Mouse (Mus musculus) lung, adult 2 months (tissue): ENCODE data around the gene Setd5. TPM values are rescaled to one million over a fixed set of nuclear protein-coding genes. Genes with fewer than 3 reads are reported as not detected.

ENCODE experiments used
- DNase-seq: peaks from one replicate; pipeline ENCODE4 v3.0.0; 2022
- H3K4me1 ChIP-seq: fragments of 200-500 bp; 2 replicates; pipeline ENCODE4 v1.6.1; 2011; ENCODE audit warnings: low read length; ENCODE audit not compliant: control insufficient read depth, insufficient read depth
- H3K4me3 ChIP-seq: fragments of 200-500 bp; replicated peaks from 2 replicates; pipeline ENCODE3; 2011; ENCODE audit warnings: low read depth, mild to moderate bottlenecking, control low read depth, low read length; ENCODE audit errors: extremely low read depth
- CTCF ChIP-seq: fragments of 200-500 bp; IDR thresholded peaks from 2 replicates; pipeline ENCODE4 v1.5.1; 2011; ENCODE audit warnings: mild to moderate bottlenecking, low read length, control low read depth; ENCODE audit not compliant: insufficient read depth
- POLR2A ChIP-seq: fragments of 200-500 bp; IDR thresholded peaks from 2 replicates; pipeline ENCODE4 v1.6.1; 2011; ENCODE audit warnings: low read depth, mild to moderate bottlenecking, control low read depth, low read length, borderline replicate concordance; ENCODE audit errors: extremely low read depth
- WGBS: fragments of 180-500 bp; shearing (Covaris S2); methylation state at CpG from one replicate; pipeline ENCODE4 v1.1.7; 2018; 5-methylcytosine and 5-hydroxymethylcytosine counted together
- polyA plus RNA-seq: library from polyadenylated mRNA; depleted of rRNA; stranded (reverse); fragments of >200 nt; gene quantifications from 2 replicates; pipeline ENCODE4 v1.2.3, GENCODE M21; 2012; rRNA removed

Setd5 gene
- 28.7 and 30.6 TPM in 2 replicates for polyA plus RNA-seq

GRCm38 (mm10) chr6:113076686-113077516 lies at the start of gene Setd5:
Gene Setd5, plus strand, starts transcription at chr6:113077365.
- H3K4me3 ChIP-seq: peak within 1 kb of the TSS; percentile 99
- TF ChIP-seq POLR2A (peak; percentile 95), CTCF (no peak)
- peak; percentile 97 for DNase-seq
- H3K4me1 ChIP-seq: peaks cover 16% of the 10 kb centered on the region
- 1% methylated on average over 82 of the region's 91 CpGs for WGBS

GRCm38 (mm10) chr6:113027446-113027845 lies 49.7 kb upstream of the Setd5 start:
- WGBS: 46% methylated on average over 2 of the region's 2 CpGs
- Histone ChIP-seq H3K4me1 (no peaks in the 10 kb centered on the region; the same call in 1 of the 2 replicates), H3K4me3 (no peak overlapping the region)
- DNase-seq: no peak
- no peak for TF ChIP-seq POLR2A
- no peak for TF ChIP-seq CTCF

- Histone ChIP-seq H3K4me1 (no peaks in the 10 kb centered on the region; the same call in 1 of the 2 replicates), H3K4me3 (no peak overlapping the region)
- TF ChIP-seq CTCF (no peak), POLR2A (no peak)
- 81% methylated on average over 3 of the region's 3 CpGs for WGBS
- DNase-seq: no peak
Observed at GRCm38 (mm10) chr6:113029006-113029405, 48.2 kb upstream of the Setd5 start.

DNA sequence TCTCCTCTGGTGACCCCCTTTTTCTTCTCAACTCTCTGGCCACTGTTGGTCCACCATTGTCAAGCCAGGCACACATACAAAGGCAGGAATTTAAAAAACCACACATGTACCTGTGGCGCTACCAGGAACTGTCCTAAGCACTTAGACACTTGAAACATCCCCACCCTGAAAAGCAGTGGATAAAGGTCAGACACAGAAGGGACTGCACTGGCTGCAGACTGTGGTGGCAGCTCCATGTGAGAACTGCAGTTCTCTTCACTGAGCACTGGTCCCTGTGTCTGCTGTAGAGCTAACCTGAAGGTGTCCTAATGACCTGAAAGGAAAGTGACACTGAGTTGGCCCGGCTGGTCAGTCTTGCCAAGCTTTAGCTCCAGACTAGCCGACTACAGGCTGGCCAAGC lies 46.6 kb upstream of the Setd5 start:
- peak; percentile 14 for DNase-seq
- WGBS: 50% methylated on average over 3 of the region's 3 CpGs

DNA sequence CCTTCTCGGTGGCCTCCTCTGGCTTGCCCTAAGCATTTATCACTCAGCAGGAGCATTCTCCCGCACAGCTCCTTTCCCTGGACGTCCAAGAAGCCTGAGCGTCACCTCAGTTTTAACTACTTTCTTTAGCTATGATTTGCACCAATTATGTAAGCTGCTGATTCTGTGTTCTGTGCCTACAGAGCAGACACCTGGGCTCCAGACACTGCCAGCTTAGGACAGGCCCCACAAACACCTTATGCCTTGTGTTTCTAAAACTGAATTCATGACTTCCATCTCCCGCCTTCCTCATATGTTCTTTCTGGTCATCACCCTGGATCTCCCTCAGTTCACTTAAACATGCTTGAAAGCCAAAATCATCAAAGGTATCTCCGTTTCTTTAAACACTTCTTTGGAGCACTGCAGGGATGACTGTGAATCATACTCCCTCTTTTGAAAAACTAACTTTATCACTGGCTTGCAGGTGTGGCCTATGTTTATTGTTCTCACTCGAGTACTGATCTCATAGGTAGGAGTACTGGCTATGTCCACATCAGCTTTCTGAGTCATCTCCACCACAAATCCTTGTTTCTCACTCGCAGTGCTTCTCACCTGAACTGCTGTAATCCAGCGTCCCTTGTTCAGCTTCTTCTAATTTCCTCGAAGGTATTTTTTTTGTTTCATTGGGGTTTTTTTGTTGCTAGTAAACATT lies 46.0 kb upstream of the Setd5 start:
- Histone ChIP-seq H3K4me1 (no peaks in the 10 kb centered on the region; the same call in 1 of the 2 replicates), H3K4me3 (no peak overlapping the region)
- 55% methylated on average over 10 of the region's 10 CpGs for WGBS
- DNase-seq: no peak
- no peak for TF ChIP-seq POLR2A
- TF ChIP-seq CTCF: no peak

More for the DNA sequence above, 46.6 kb upstream of the Setd5 start:
- no peaks in the 10 kb centered on the region; the same call in 1 of the 2 replicates for H3K4me1 ChIP-seq
- H3K4me3 ChIP-seq: no peak overlapping the region
- no peak for TF ChIP-seq POLR2A
- no peak for TF ChIP-seq CTCF

GRCm38 (mm10) chr6:113032121-113032520 lies 45.0 kb upstream of the Setd5 start:
- Histone ChIP-seq H3K4me3 (no peak overlapping the region), H3K4me1 (no peaks in the 10 kb centered on the region; the same call in 1 of the 2 replicates)
- no peak for TF ChIP-seq CTCF
- TF ChIP-seq POLR2A: no peak
- WGBS: 65% methylated on average over 3 of the region's 3 CpGs
- DNase-seq: no peak

DNA sequence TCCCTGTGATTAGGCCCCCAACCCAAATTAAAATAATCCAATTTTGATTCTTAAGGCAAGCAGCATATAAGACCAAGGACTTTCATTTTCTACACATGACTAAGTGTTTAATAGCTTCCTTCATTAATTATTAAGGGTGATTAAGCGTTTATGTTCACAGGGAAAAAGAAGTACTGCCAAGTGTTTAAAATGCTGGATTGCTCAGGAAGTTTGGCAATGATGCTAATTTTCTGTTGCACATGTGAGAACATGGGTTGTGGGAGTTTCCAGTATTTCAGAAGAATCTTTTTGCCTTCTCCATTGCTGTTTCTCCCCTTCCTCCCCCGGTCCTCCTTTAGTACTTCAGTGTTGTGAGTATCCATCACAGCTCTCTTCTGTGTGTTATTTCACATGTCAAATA lies 44.0 kb upstream of the Setd5 start:
- no peak for DNase-seq
- 68% methylated on average over 2 of the region's 2 CpGs for WGBS
- H3K4me1 ChIP-seq: peaks cover 2% of the 10 kb centered on the region
- H3K4me3 ChIP-seq: no peak overlapping the region
- TF ChIP-seq POLR2A: no peak
- no peak for TF ChIP-seq CTCF

DNA sequence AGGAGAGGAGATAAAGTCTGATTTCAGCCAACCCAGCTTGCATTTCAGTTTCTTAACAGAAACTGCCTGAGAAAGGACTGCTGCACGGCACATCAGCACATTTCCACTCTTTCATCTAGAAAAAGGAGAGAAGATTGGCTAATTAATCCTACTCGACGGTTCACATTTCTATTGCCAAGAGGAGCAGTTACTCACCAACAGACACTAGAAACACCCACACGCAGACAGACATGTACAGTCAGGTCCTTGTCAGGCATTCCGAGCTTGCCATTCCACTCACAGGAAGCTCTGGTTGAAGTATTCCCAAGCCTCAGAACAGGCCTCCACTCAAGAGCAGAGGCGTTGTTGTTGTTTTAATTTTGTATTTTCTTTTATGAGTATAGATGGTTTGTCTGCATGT lies 42.7 kb upstream of the Setd5 start:
- Histone ChIP-seq H3K4me3 (no peak overlapping the region), H3K4me1 (peaks cover 2% of the 10 kb centered on the region)
- TF ChIP-seq POLR2A (no peak), CTCF (no peak)
- WGBS: 82% methylated on average over 6 of the region's 6 CpGs
- no peak for DNase-seq

DNA sequence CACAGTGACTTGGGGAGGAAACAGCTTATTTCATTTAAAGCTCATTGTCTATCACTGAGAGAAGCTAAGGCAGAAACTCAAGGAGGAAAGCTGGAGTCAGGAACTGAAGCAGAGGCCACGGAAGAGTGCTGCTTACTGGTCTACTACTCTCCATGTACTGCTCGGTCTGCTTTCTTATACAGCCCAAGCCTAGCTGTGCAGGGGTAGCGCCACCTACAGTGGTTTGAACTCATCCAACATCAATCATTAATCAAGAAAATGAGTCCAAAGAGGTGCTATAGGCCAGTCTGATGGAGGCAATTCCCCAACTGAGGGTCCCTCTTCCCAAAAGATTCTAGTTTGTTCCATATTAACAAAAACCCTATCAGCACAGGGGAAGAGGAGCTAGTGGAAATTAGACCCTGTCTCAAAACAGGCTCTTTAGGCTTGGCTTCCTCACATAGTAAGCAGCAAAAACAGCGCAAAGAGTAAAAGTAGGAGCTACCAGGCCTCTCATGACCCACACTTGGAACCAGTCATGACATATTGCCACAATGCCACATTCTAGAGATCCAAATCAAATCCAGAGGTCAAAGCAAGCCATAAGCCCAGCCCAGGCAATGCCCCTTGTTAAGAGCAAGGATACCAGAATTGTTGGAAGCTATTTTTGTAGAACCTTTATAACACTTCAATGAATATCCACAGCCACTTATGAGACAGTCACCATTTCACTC lies 40.5 kb upstream of the Setd5 start:
- DNase-seq: no peak
- TF ChIP-seq POLR2A: no peak
- no peak for TF ChIP-seq CTCF
- no peak overlapping the region for H3K4me3 ChIP-seq
- H3K4me1 ChIP-seq: peaks cover 2% of the 10 kb centered on the region; the same call in 1 of the 2 replicates
- 65% methylated on average over 4 of the region's 4 CpGs for WGBS
